Mouse (Mus musculus) gastrocnemius, postnatal 25 days (tissue): Measurements from ENCODE around the gene Smarcc2. TPM values are rescaled to one million over a fixed set of nuclear protein-coding genes. Genes with fewer than 3 reads are reported as not detected.
"Not testable (repeated sequence)": the region's sequence is repeated elsewhere in the genome, so short reads cannot be mapped to it uniquely, and the experiment has no call there.

ENCODE experiments used
- DNase-seq: peaks from one replicate; pipeline ENCODE4 v3.0.0; 2022
- total RNA-seq, 2 experiments: library from RNA; stranded (reverse); gene quantifications; 1 replicate in 1 of 2; 2 replicates in 1 of 2; pipeline ENCODE4 v1.2.3; 2021

The Smarcc2 gene
- total RNA-seq, 2 experiments from 2014 or later, result 40.7 to 43.9 TPM

- DNase-seq, result no peak
Measured at GRCm38 (mm10) chr10:128493319-128493694, 34.3 kb downstream of the Smarcc2 start.

DNA sequence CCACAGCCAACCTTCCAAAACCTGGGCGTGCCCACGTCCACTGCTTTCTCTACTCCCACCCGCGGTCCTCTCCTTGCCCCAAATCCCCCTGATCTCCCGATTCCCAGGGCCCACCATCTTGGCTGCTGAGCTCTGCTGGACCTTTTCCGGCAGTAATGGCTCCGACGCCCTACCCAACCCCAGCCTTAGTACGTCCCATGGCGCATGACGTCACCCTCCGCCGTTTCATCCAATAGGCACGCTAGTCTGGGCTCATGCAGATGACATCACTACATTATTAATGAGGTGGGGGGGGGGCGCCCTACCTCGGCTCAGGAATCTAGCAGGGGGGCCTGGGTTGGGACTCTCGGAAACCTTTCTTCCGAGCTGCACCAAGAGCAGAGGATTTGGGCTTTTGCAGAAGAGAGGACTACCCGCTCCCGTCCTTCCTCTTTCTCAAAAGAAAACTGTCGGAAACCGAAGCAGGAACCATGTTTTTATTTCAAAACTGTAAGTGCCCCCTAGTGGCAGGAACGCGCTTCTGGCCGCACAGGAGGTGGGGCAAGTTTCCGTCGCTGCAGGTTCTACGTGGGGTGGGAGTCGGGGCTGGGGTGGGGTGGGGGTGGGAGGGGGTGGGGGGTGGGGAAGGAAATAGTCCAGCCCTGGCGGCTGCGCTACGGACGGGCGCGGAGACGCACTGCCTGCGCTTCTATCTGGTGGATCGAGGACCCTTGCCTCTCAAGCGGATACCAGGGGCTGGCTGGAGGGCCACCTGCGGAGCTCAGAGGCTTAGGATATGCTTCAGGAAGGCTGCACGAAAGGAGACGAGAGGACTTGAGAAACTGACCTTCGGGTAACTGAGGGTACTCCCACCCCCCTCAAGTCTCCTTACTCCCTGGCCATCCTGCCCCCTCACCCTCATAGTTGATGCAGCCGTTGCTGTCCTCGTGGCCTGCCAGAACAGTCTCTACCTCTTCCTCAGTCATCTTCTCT lies 34.9 kb downstream of the Smarcc2 start, which contains the start of gene Myl6:
Gene Myl6, minus strand, starts transcription at position 451 of the 972 bp plus-strand sequence.
- DNase-seq, result peak; percentile 95

GRCm38 (mm10) chr10:128494667-128495245 lies 35.7 kb downstream of the Smarcc2 start:
- no peak for DNase-seq

GRCm38 (mm10) chr10:128495270-128495669 lies 36.2 kb downstream of the Smarcc2 start:
- DNase-seq, result no peak

DNA sequence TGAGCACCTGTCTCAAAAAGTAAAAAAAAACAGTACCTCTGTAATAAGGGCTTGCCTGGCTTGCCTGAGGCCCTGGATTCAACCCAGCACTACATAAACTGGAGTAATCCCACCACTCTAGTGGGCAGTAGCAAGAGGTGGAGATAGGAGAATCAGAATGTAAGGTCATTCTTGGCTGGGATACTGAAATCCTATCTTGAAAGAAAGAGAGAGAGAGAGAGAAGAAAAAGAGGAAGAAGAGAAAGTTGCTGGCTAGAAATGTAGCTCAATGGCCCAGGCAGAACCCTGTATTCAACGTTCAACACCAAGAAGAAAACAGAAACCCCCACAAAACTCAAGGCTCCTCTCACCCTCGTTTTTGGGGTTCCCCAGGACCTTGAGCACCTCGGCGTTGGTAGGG lies 36.9 kb downstream of the Smarcc2 start:
- no peak for DNase-seq

DNA sequence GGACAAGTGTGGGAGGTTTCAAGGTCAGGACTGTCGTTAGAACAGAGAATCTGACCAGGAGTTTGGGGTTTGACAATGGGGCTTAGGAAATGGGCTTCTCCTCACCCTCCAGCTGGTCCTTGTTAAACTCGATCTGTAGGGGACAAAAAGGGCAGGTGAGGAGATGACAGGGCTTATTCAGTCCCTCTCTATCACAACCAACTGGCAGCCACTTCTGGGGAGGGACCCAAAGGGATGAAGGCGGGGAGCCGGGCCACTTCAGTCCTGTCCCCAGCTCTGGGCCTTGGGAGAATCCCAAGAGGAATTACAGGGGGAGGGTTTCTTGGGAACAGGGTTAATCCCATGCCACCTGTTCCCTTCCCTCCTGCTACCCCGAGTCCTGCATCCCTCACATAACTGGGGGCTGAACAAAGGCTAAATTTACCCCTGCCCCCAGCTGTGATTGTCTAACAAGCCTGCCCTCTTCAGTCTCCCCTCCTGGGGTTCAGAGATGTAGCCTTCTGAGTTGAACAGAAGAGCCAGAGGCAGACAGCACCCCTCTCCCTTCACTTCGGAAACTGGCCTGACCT lies 37.5 kb downstream of the Smarcc2 start:
- no peak for DNase-seq

GRCm38 (mm10) chr10:128497134-128497737 lies 38.2 kb downstream of the Smarcc2 start:
- no peak for DNase-seq

- peak; percentile 98 for DNase-seq
Measured at GRCm38 (mm10) chr10:128498590-128498989, 39.5 kb downstream of the Smarcc2 start, which contains the start of gene Myl6b. Myl6b (minus strand) TSS chr10:128498685.

DNA sequence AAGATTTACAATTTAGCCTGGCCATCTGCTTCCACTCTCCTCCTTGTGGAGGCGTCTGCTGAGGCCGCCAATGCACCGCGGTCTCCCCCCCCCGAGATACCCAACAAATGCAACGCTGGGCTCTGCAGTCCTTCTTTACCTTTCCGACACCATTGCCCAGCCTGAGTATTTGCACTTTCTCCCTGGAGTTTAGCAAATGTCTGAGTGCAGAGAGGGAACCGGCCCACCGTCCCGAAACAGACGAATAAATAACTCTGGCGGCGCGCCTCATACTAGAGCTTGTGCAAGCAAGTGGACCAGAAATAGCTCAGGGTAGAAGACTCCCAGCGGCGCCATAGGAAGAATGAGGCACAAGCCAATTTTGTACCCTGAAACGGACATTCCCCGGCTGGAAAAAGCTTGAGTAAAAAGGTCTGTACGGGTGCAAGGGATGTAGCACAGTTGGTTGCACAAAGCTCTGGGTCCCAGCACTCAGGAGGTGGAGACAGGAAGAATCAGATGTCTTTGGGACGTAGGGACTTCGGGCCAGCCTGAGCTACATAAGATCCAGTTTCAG lies 40.1 kb downstream of the Smarcc2 start:
- peak; percentile 57 for DNase-seq

DNA sequence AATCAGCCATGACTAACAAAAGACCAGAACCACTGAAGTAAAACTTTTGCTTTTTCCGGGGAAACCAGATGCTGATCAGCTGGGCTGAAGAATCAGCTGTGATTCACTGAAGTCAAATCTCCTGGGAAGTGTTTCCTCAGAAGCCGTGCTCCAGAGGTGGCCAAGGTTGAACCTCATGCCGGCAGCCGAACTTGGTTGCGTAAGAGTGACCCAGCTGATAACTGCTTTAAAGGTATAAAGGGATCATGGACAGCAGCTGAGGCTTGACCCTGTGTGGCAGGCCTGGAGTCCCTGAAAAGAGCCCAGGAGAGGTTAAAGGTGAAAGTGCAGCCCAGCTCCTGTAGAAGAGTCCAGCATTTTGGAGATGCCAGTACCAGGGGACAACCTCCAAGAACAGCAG lies 43.3 kb downstream of the Smarcc2 start:
- peak; percentile 48 for DNase-seq

DNA sequence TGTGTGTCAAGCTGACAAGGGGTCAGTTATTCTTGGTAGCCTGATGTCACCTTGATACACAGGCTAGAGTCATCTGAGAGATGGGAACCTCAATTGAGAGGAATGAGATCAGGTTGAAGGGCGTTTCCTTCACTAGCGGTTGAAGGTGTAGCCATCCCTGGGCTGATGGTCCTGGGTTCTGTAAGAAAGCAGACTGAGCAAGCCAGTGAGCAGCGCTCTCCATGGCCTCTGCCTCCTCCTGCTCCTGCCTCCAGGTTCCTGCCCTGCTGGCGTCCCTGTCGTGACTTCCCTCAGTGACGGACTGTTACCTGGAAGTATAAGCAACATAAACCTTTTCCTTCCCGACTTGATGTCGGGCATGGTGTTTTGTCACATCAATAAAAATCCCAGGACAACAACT lies 44.5 kb downstream of the Smarcc2 start:
- DNase-seq, result no peak

- DNase-seq, result no peak
Measured at GRCm38 (mm10) chr10:128504012-128504411, 45.0 kb downstream of the Smarcc2 start.

DNA sequence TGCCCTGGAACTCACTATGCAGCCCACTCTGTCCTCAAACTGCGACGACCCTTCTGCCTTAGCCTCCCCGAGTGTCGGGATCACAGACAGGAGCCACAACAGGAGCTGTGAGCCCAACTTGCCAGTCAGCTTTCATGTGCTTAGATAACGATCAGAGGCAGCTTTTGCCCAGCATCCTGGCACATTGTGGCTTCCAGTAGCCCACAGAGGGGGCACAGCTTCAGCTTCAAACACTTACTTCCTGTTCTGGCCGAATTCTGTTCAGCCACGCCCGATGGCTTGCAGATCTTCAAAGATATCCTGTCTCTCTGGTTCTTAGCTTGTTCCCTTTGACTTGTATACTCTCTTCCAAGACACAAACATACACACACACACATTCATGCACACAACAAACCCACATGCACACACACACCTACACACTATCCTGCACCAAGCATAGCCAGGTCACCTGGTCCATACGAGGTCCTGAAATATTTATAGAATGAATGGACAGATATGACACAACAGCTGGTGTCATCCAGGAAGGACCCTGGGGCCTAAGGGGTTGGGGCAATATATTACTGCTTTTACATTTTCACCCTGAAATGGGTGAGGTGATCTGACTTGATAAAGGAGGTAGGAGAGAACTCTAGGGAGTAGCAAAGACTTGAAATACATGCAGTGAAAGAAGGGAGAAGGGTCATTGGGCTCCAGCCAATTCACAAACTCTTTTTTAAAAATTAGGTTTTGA lies 45.8 kb downstream of the Smarcc2 start:
- DNase-seq, result no peak

DNA sequence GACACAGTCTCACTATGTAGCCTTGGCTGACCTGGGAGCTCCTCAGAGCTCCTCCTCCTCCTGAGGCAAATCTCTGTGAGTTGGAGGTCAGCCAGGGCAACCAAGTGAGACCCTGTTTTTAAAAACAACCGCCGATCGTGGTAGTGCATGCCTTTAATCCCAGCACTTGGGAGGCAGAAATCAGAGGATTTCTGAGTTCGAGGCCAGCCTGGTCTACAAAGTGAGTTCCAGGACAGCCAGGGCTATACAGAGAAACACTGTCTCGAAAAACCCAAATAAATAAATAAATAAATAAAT lies 46.3 kb downstream of the Smarcc2 start:
- not testable (repeated sequence) for DNase-seq

DNA sequence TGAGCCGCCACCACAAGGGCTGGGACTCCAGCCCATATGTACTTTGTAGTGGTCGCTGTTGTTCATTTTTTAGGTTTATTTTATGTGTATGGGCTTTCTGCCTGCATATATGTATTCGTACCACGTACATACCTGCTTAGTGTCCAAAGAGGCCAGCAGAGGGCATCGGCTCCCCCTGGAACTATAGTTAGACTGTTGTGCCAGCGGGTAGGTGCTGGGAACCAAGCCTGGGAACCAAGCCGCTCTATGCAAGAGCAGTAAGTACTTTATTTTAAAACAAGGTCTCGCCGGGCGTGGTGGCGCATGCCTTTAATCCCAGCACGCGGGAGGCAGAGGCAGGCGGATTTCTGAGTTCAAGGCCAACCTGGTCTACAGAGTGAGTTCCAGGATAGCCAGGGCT lies 46.9 kb downstream of the Smarcc2 start:
- DNase-seq, result no peak

GRCm38 (mm10) chr10:128508260-128508659 lies 49.2 kb downstream of the Smarcc2 start:
- DNase-seq, result no peak

GRCm38 (mm10) chr10:128509203-128509602 lies 50.2 kb downstream of the Smarcc2 start:
- no peak for DNase-seq

DNA sequence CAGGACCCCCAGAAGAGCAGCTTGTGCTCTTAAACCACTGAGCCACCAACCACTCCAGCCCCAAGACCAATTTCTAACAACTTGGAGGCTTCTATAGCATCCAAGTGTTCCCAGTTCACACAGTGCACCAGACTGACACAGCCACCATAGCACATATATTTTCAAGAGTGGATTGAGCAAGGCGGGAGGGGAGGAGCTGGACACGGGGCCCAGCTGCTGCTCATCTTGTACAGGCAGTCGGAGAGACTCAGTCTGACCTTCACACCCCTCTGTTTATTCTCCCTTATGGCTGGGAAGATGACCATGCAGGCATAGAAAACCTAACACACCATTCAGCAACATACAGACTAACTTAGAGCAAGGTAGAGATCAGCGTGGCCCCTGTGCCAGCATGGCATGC lies 50.8 kb downstream of the Smarcc2 start:
- DNase-seq, result no peak

GRCm38 (mm10) chr10:128510301-128510700 lies 51.3 kb downstream of the Smarcc2 start:
- DNase-seq, result no peak

GRCm38 (mm10) chr10:128511189-128511588 lies 52.1 kb downstream of the Smarcc2 start:
- no peak for DNase-seq

DNA sequence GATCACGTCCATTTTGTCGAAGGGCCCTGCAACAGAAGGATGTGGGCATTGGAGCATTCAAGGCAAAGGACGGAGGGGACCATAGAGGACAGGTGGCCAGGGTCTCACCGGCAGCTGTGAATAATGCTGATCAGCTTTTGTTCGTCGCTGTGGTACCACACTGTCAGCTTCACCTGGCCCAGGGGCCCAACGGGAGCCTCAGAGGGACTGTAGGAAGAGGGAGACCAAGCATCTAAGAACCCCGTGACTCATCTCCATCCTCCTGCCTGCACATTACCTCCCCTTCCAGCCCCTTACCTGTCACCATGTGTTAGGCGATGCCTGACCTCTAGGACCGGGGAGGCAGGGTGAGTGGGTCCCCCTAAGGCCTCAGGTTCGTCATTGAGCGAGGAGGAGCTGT lies 52.7 kb downstream of the Smarcc2 start:
- DNase-seq, result no peak

GRCm38 (mm10) chr10:128515044-128515443 lies 56.0 kb downstream of the Smarcc2 start:
- DNase-seq, result no peak
